26 mouse cellular contexts compared by ENCODE assay signal in genomic region chr6:65117540-65117939, GRCm38 (mm10). TPM values are rescaled to one million over a fixed set of nuclear protein-coding genes. Genes with fewer than 3 reads are reported as not detected.
DNase-seq lines count a peak whose midpoint lies in the region; ATAC-seq and TF ChIP-seq lines count a peak whose summit lies in the region.
"Had no signal": no experiment of that assay in that cellular context is flagged by ENCODE, and none has a peak within 500 bp of the region (broad histone marks: within the 10 kb centered on the region; RNA-seq: fewer than 3 reads in every experiment).

No protein-coding gene starts in this region.

- no peak for TF ChIP-seq POLR2A in lung, adult 2 months (IDR thresholded peaks at IDR 0.05; ENCODE audit: borderline replicate concordance, extremely low read depth, low read depth, low read length)

- H3K4me3 ChIP-seq in hindbrain, embryonic 14.5 days (replicated peaks; ENCODE audit: low read length), result no peak overlapping the region
- H3K4me3 ChIP-seq in hindbrain, embryonic 13.5 days, result no peak overlapping the region
- no peak overlapping the region for H3K4me3 ChIP-seq in kidney, postnatal 0 days (replicated peaks; ENCODE audit: low read depth, low read length)
- no peak overlapping the region for H3K4me3 ChIP-seq in lung, adult 2 months (replicated peaks; ENCODE audit: extremely low read depth, low read depth, low read length)
- H3K4me3 ChIP-seq: forebrain, embryonic 12.5 days; heart, embryonic 13.5 days; limb, embryonic 13.5 days; liver, embryonic 12.5 days; midbrain, embryonic 12.5 days; neural tube, embryonic 13.5 days had no signal

- no peak overlapping the region for H3K9ac ChIP-seq in hindbrain, embryonic 14.5 days
- H3K9ac ChIP-seq in hindbrain, embryonic 13.5 days, result no peak overlapping the region
- H3K9ac ChIP-seq in kidney, postnatal 0 days (ENCODE audit: low read depth, low read length), result no peak overlapping the region
- H3K9ac ChIP-seq: forebrain, embryonic 12.5 days; heart, embryonic 13.5 days; limb, embryonic 13.5 days; liver, embryonic 12.5 days; midbrain, embryonic 12.5 days; neural tube, embryonic 13.5 days had no signal

- H3K4me1 ChIP-seq in hindbrain, embryonic 14.5 days (replicated peaks; ENCODE audit: control insufficient read depth, insufficient read depth, low read length), result no peaks in the 10 kb centered on the region
- no peaks in the 10 kb centered on the region for H3K4me1 ChIP-seq in hindbrain, embryonic 13.5 days (replicated peaks)
- no peaks in the 10 kb centered on the region for H3K4me1 ChIP-seq in kidney, postnatal 0 days (replicated peaks; ENCODE audit: insufficient read depth, low read length)
- no peaks in the 10 kb centered on the region for H3K4me1 ChIP-seq in lung, adult 2 months (ENCODE audit: control insufficient read depth, insufficient read depth, low read length)
- H3K4me1 ChIP-seq: forebrain, embryonic 12.5 days; heart, embryonic 13.5 days; limb, embryonic 13.5 days; liver, embryonic 12.5 days; midbrain, embryonic 12.5 days; neural tube, embryonic 13.5 days had no signal

- H3K27ac ChIP-seq in hindbrain, embryonic 14.5 days, result no peak overlapping the region
- H3K27ac ChIP-seq in hindbrain, embryonic 13.5 days, result no peak overlapping the region
- no peak overlapping the region for H3K27ac ChIP-seq in kidney, postnatal 0 days
- H3K27ac ChIP-seq: forebrain, embryonic 12.5 days; heart, embryonic 13.5 days; limb, embryonic 13.5 days; liver, embryonic 12.5 days; midbrain, embryonic 12.5 days; neural tube, embryonic 13.5 days; stomach, postnatal 0 days had no signal

- no peak overlapping the region for H3K4me2 ChIP-seq in hindbrain, embryonic 14.5 days (replicated peaks)
- H3K4me2 ChIP-seq in hindbrain, embryonic 13.5 days, result no peak overlapping the region
- no peak overlapping the region for H3K4me2 ChIP-seq in kidney, postnatal 0 days (ENCODE audit: low read length)
- H3K4me2 ChIP-seq: forebrain, embryonic 12.5 days; heart, embryonic 13.5 days; limb, embryonic 13.5 days; liver, embryonic 12.5 days; midbrain, embryonic 12.5 days; neural tube, embryonic 13.5 days had no signal

- H3K27me3 ChIP-seq in hindbrain, embryonic 14.5 days (ENCODE audit: control insufficient read depth, insufficient read depth, low read length), result no peaks in the 10 kb centered on the region
- H3K27me3 ChIP-seq in hindbrain, embryonic 13.5 days, result no peaks in the 10 kb centered on the region
- no peaks in the 10 kb centered on the region for H3K27me3 ChIP-seq in kidney, postnatal 0 days (ENCODE audit: insufficient read depth, low read length)
- H3K27me3 ChIP-seq: forebrain, embryonic 12.5 days; heart, embryonic 13.5 days; limb, embryonic 13.5 days; liver, embryonic 12.5 days; midbrain, embryonic 12.5 days; neural tube, embryonic 13.5 days had no signal

- DNase-seq in hindbrain, embryonic 14.5 days (ENCODE audit: low spot score), result no peak
- peak; percentile 14 for DNase-seq in kidney, postnatal 0 days (ENCODE audit: low spot score)
- no peak for DNase-seq in kidney, postnatal 4 days
- DNase-seq in NIH3T3 (ENCODE audit: low read depth), result peak; percentile 10
- DNase-seq in adipocyte (ENCODE audit: low spot score), result peak; percentile 74
- DNase-seq in lung, adult 2 months, result no peak
- DNase-seq: adrenal gland, postnatal 25 days; gastrocnemius, postnatal 10 days; heart, adult 18-20 months; heart, postnatal 14 days; kidney, adult 11 months; kidney, postnatal 14 days; layer of hippocampus, adult 9-11 months; lung, adult 18-20 months; lung, postnatal 14 days; right cerebral cortex, adult 18-20 months; thymus, adult 2 months; thymus, postnatal 4 days had no signal

- ATAC-seq in hindbrain, embryonic 14.5 days (ENCODE audit: low FRiP score), result peak; percentile 42; the same call in 1 of the 2 replicates
- no peak for ATAC-seq in hindbrain, embryonic 13.5 days (ENCODE audit: low FRiP score)
- ATAC-seq in kidney, postnatal 0 days (replicated peaks; ENCODE audit: low FRiP score, low read depth), result 0 out of 2 replicates have a peak, but pooled peaks have one; percentile 17
- ATAC-seq: liver, embryonic 12.5 days had no signal

- 96% methylated on average over 1 of the region's 1 CpGs for WGBS in hindbrain, embryonic 14.5 days
- 97% methylated on average over 1 of the region's 1 CpGs for WGBS in hindbrain, embryonic 13.5 days
- 88% methylated on average over 1 of the region's 1 CpGs for WGBS in kidney, postnatal 0 days
- 88% methylated on average over 1 of the region's 1 CpGs for WGBS in lung, adult 2 months

- TF ChIP-seq CTCF in kidney, postnatal 0 days (IDR thresholded peaks at IDR 0.05; ENCODE audit: low read depth), result no peak
- TF ChIP-seq CTCF in lung, adult 2 months (IDR thresholded peaks at IDR 0.05; ENCODE audit: insufficient read depth, low read length), result no peak

- H3K36me3 ChIP-seq in hindbrain, embryonic 14.5 days (replicated peaks; ENCODE audit: control insufficient read depth, insufficient read depth), result peaks cover 64% of the 10 kb centered on the region
- H3K36me3 ChIP-seq in hindbrain, embryonic 13.5 days, result peaks cover 50% of the 10 kb centered on the region
- peaks cover 14% of the 10 kb centered on the region for H3K36me3 ChIP-seq in kidney, postnatal 0 days (ENCODE audit: insufficient read depth, low read length)

- H3K9me3 ChIP-seq in hindbrain, embryonic 14.5 days (ENCODE audit: control insufficient read depth, low read length), result no peaks in the 10 kb centered on the region
- no peaks in the 10 kb centered on the region for H3K9me3 ChIP-seq in hindbrain, embryonic 13.5 days
- no peaks in the 10 kb centered on the region for H3K9me3 ChIP-seq in kidney, postnatal 0 days (replicated peaks; ENCODE audit: low read length)
- H3K9me3 ChIP-seq: forebrain, embryonic 12.5 days; heart, embryonic 13.5 days; limb, embryonic 13.5 days; liver, embryonic 12.5 days; midbrain, embryonic 12.5 days; neural tube, embryonic 13.5 days had no signal

RNA-seq across cellular contexts. Expression of gene Hpgds, which starts 27.2 kb away (rescaled TPM):
- 3.7 and 5.0 TPM in 2 replicates for polyA plus RNA-seq in hindbrain, embryonic 14.5 days (2014; fragmentation: Nextera tagmentation; extraction: Ambion mirVana)
- 8.6 and 9.0 TPM in 2 replicates for polyA plus RNA-seq in hindbrain, embryonic 13.5 days (2015; fragmentation: Nextera tagmentation; extraction: Ambion mirVana)
- polyA plus RNA-seq in kidney, postnatal 0 days (2015; fragmentation: Nextera tagmentation; extraction: Ambion mirVana), result 3.5 and 3.6 TPM in 2 replicates
- polyA plus RNA-seq in lung, adult 2 months (2012; rRNA removed), result 0.17 and 0.57 TPM in 2 replicates

Comparison
In these comparisons a context has a peak if more than half of its experiments do, and no peak if none do; other contexts are left out.
1. DNase-seq: peak in kidney, postnatal 0 days (single experiment), NIH3T3 (single experiment) and adipocyte (single experiment); none in hindbrain, embryonic 14.5 days (single experiment), kidney, postnatal 4 days (0 of 2) and lung, adult 2 months (single experiment).